Mouse (Mus musculus): Measurements from ENCODE around the gene Pakap.

Gene Pakap

GRCm38 (mm10) chr4:57889773-57890172 is 321.8 kb downstream of the Pakap start:
- no peak for DNase-seq

GRCm38 (mm10) chr4:57892001-57892586 is 324.1 kb downstream of the Pakap start:
- no peak for DNase-seq

GRCm38 (mm10) chr4:57895140-57895539 is 327.2 kb downstream of the Pakap start:
- no peak for DNase-seq

- no peak for DNase-seq
Observed at GRCm38 (mm10) chr4:57895902-57896301, 327.9 kb downstream of the Pakap start.

- DNase-seq = no peak
Observed at GRCm38 (mm10) chr4:57896631-57897030, 328.7 kb downstream of the Pakap start.

GRCm38 (mm10) chr4:57901210-57901609 is 333.2 kb downstream of the Pakap start:
- peak; percentile 76 for DNase-seq

GRCm38 (mm10) chr4:57902619-57903018 is 334.6 kb downstream of the Pakap start:
- DNase-seq = no peak

GRCm38 (mm10) chr4:57904211-57904610 is 336.2 kb downstream of the Pakap start:
- DNase-seq = peak; percentile 83

- no peak for DNase-seq
Observed at GRCm38 (mm10) chr4:57904638-57905037, 336.7 kb downstream of the Pakap start.

- DNase-seq = no peak
Observed at GRCm38 (mm10) chr4:57906708-57907107, 338.7 kb downstream of the Pakap start.

GRCm38 (mm10) chr4:57908860-57909259 is 340.9 kb downstream of the Pakap start:
- no peak for DNase-seq

- DNase-seq = no peak
Observed at GRCm38 (mm10) chr4:57913021-57913420, 345.0 kb downstream of the Pakap start.

GRCm38 (mm10) chr4:57914193-57915190 is 346.5 kb downstream of the Pakap start:
- no peak for DNase-seq

- no peak for DNase-seq
Observed at GRCm38 (mm10) chr4:57915216-57915965, 347.4 kb downstream of the Pakap start.

GRCm38 (mm10) chr4:57916201-57916661 is 348.3 kb downstream of the Pakap start, which contains the start of gene D630039A03Rik:
D630039A03Rik (minus strand) TSS chr4:57916297.
- DNase-seq = no peak

- no peak for DNase-seq
Observed at GRCm38 (mm10) chr4:57916711-57917110, 348.7 kb downstream of the Pakap start.

GRCm38 (mm10) chr4:57919494-57920423 is 351.8 kb downstream of the Pakap start:
- DNase-seq = peak; percentile 65

- DNase-seq = no peak
Observed at GRCm38 (mm10) chr4:57920522-57920921, 352.5 kb downstream of the Pakap start.

GRCm38 (mm10) chr4:57922171-57922570 is 354.2 kb downstream of the Pakap start:
- DNase-seq = no peak

- DNase-seq = no peak
Observed at GRCm38 (mm10) chr4:57924556-57925071, 356.6 kb downstream of the Pakap start.

GRCm38 (mm10) chr4:57927464-57928205 is 359.7 kb downstream of the Pakap start:
- peak; percentile 76 for DNase-seq
